Mouse (Mus musculus) T-helper 17 cell (primary cell): ENCODE measurements around the gene Ufsp1.

ENCODE experiments used
- in situ Hi-C, 2 experiments: fragments of 300-600 bp; cut with MboI, MseI; formaldehyde crosslinking; loops; 1 replicate in 1 of 2; 2 replicates in 1 of 2; pipeline ENCODE4 v1.15.1; 2025; ENCODE audit warnings: high pct_unique_total_duplicates in 2 of 2

Gene Ufsp1

DNA sequence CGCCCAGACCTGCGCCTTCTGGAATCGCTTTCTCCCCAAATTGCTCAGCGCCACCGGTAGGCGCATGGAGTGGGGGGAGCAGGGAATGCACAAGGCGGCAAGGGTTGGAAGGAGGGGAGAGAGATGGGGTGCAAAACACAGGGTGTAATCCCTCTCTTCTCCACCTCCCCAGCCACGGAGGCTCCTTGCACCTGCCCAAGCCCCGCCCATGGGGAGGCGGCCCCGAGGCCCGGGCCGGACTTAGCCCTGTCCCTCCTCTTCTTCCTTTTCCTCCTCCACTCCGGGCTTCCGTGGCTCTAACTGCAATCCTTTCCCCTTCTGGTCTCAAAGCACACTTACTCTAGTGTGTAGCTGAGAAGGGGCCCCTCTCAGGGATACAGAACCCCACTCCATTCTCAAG is 1.1 kb upstream of the Ufsp1 start:
- in situ Hi-C loops, result loop anchor here in 1 of 2 experiments (10.0 to 25.0 kb wide), 2 partner anchors 281 to 882 kb away; partner anchors contain the start of genes Ap4m1 and Mcm7

DNA sequence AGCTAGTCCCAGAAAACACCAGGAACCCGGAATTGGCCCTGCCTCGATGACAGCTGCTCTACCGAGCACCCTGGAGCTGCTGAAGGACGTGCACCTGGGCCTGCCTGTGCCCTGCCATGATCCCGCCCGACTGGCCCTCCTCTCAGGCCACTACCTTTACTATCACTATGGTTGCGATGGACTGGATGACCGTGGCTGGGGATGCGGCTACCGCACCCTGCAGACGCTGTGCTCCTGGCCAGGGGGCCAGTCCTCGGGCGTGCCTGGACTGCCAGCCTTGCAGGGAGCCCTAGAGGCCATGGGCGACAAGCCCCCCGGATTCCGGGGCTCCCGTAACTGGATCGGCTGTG is 290 bp downstream of the Ufsp1 start:
- in situ Hi-C loops, result loop anchor here (5.0 to 25.0 kb wide), 3 partner anchors 282 to 880 kb away; partner anchors contain the start of genes Ap4m1 (in 1 of the 2) and Mcm7 (in 1 of the 2)

DNA sequence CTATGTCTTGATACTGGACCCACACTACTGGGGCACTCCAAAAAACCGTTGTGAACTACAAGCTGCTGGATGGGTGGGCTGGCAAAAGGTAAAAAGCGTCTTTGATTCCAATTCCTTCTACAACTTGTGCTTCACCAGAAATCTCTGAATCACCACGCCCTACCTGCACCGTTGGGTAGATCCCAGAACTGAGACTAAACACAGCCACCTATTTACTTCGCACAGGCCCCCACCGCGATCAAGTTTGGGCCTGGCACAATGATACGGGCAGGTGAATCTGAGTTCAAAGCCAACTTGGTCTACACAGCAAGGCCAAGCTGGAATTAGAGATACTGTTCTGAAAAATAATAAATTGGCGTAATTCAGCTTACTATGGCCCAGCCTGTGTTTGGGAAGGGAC is 867 bp downstream of the Ufsp1 start:
- in situ Hi-C loops, result loop anchor here (5.0 to 25.0 kb wide), 3 partner anchors 283 to 880 kb away; partner anchors contain the start of genes Ap4m1 (in 1 of the 2) and Mcm7 (in 1 of the 2)

DNA sequence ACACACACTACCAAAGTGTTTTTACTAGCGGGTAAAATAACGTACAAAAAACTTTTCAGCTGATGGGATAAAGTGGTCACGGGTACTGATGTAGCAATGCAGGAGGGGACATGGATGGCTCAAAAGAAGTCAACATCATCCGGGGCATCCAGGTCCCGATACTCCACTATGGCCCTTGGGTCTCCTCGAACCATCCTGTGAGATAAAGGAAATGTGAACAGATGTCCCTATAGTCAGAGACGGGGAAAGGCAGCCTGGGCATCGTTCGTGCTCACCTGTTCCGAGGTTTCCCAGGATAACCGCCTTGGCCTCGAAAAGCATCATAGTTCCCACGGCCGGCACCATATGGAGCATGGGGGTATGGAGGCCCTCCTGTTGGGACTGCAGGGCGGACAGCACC is 1.3 kb downstream of the Ufsp1 start:
- in situ Hi-C loops, result loop anchor here (5.0 to 25.0 kb wide), 3 partner anchors 283 to 879 kb away; partner anchors contain the start of genes Ap4m1 (in 1 of the 2) and Mcm7 (in 1 of the 2)

DNA sequence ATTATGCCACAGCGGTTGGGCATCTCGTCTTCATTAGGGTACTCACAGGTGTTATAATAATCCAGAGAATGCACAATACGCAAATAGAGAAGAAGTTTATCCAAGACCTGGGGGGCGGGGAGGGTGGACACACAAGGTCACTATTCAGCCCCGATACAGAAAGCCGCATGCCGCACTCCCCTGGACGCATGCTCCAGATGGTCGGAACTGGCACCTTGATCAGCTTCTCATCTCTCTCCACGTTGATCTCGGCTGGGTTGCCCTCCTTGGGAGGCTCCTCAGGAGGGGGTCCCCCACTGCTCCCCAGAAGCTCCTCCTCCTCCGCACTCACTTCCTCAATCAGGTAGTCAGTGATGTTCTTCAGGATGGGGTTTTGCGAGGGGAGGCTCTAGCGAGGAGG is 2.7 kb downstream of the Ufsp1 start:
- in situ Hi-C loops, result loop anchor here (5.0 to 25.0 kb wide), 3 partner anchors 285 to 878 kb away; partner anchors contain the start of genes Ap4m1 (in 1 of the 2) and Mcm7 (in 1 of the 2)

DNA sequence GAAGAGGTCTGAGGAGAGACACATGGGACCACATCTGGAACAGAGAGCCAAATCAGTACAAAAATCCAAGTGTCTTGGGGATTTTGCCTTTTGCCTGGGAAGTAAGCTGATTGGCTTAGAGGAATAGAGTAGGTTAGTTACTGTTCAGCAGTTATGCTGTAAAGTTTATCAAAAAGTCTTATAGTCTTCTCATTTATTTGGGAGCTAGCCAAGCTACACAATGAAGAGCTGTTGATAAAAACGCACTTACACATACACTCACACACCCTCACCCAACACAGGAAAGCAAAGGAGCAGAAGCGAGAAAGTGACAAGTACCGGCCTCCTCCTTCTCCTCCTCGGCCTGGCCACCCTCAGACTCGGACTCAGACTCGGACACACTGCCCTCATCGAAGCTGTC is 4.8 kb downstream of the Ufsp1 start:
- in situ Hi-C loops, result loop anchor here (5.0 to 25.0 kb wide), 3 partner anchors 287 to 876 kb away; partner anchors contain the start of genes Ap4m1 (in 1 of the 2) and Mcm7 (in 1 of the 2)

DNA sequence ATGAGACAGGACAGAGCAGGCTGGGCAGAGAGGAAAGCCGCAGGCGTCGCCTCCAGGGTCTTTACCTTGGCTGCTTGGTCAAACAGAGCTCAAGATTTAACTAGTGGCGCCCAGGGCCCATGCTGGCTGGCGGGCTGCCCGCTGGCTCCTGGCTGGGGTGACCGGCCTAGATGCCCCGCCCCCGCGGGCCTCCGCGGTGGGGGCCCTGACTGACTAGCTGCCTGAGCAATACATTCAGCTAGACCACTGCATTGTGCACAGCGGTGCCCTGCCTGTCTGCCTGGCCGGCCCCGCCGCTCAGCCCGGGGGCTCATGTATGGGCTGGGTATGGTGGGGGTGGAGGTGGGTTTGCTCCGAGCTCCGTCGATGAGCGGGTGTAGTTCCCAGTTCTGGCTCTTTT is 6.8 kb downstream of the Ufsp1 start:
- in situ Hi-C loops, result loop anchor here in 1 of 2 experiments (25.0 kb wide), 1 partner anchor 1339 kb away; the partner anchor contains the start of gene Ssc4d

DNA sequence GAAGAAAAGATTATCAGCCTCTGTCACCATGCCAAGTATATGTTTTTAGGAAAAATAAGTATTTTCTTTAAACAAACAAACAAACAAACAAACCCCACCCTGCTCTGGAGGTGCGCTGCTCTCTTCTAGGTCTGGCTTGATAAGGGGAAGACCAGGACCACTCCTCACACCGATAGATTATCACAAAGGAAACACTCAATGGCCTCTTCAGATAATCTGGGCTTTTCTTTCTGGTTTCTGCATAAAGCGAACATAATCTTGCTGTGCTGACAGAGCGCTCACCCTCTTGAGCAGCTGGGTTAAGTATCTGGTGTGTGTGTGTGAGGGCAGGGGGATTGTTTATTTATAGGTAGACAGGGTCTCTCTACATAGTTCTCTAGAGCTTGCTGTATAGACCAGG is 9.2 kb downstream of the Ufsp1 start:
- in situ Hi-C loops, result loop anchor here in 1 of 2 experiments (25.0 kb wide), 1 partner anchor 1341 kb away; the partner anchor contains the start of gene Ssc4d

DNA sequence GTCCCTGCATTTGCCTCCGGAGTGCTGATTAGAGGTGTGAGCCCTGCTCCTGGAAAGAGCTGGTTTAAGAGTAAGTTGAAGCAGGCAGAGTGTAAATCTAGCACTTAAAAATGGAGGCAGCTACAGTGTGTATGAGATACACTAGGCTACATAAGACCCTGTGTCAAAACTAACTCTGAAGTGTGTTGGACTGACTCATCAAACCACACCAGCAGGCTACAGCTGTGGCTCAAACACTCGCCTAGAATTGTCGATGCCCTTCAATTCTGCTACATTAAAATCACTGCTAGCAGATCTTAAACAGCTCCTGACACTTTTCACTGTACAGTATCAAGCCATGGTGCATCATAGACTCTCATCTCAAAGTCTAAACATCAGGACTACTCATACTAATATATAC is 9.7 kb downstream of the Ufsp1 start:
- in situ Hi-C loops, result loop anchor here in 1 of 2 experiments (25.0 kb wide), 1 partner anchor 1342 kb away; the partner anchor contains the start of gene Ssc4d

DNA sequence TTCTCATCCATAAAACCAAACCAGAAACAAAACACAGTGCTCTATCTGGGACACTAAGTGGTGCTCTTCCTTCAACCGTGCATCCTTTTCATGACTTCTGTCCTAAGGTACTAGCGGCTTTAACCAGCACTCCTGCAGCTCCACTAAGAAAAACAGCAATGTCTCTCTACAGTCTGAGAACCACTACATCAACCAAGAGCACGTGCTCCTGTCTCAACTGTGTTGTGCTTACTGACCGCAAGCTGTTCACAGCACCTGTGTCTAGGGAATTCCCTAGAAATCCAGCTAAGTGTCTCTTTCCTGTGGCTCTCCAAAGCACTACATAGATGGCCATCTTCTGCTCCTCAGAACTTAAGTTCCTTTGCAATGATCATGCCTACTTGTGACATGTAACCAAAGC is 10.4 kb downstream of the Ufsp1 start:
- in situ Hi-C loops, result loop anchor here in 1 of 2 experiments (25.0 kb wide), 1 partner anchor 1343 kb away; the partner anchor contains the start of gene Ssc4d

DNA sequence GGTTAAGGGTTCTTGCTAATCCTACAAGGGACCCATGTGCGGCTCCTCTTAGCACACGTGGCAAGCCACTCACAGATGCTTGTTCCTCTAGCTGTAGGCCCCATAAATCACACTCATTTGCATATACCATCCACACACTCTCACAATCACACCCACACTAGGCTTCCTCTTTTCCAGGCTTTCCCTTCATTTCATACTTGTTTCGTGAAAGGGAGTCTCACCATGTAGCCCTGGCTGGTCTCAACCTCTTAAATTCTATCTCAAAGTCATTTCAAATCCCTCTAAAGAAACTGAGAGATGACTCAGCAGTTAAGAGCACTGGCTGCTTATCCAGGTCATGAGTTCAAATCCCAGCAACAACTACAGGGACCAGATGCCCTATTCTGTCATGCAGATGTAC is 11.4 kb downstream of the Ufsp1 start:
- in situ Hi-C loops, result loop anchor here in 1 of 2 experiments (25.0 kb wide), 1 partner anchor 1344 kb away; the partner anchor contains the start of gene Ssc4d

DNA sequence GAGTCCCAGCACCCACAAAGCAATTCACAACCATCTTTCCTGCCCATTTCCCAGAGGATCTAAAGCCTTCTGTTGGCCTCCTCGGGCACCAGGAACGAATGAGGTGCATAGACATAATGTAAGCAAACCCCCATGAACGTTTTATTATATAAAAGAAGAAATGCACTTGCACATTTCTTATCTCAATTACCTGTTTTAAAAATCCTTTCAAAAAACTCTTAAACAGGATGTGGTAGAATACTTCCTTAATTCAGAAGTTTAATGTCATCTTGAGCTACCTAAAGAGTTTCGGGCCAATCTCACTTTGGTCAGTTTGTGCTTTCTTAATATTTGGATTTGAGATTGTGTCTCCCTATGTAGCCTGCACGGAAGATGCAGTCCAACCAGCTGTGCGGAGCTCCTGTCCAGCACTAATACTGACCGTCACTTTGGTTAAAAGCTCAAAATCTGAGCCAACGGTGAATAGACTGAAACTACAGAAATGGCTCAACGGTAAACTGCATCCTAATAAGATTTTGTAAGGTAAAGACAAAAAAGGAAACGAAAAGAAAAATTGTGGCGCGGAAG is 12.1 kb downstream of the Ufsp1 start:
- in situ Hi-C loops, result loop anchor here in 1 of 2 experiments (25.0 kb wide), 1 partner anchor 1344 kb away; the partner anchor contains the start of gene Ssc4d

DNA sequence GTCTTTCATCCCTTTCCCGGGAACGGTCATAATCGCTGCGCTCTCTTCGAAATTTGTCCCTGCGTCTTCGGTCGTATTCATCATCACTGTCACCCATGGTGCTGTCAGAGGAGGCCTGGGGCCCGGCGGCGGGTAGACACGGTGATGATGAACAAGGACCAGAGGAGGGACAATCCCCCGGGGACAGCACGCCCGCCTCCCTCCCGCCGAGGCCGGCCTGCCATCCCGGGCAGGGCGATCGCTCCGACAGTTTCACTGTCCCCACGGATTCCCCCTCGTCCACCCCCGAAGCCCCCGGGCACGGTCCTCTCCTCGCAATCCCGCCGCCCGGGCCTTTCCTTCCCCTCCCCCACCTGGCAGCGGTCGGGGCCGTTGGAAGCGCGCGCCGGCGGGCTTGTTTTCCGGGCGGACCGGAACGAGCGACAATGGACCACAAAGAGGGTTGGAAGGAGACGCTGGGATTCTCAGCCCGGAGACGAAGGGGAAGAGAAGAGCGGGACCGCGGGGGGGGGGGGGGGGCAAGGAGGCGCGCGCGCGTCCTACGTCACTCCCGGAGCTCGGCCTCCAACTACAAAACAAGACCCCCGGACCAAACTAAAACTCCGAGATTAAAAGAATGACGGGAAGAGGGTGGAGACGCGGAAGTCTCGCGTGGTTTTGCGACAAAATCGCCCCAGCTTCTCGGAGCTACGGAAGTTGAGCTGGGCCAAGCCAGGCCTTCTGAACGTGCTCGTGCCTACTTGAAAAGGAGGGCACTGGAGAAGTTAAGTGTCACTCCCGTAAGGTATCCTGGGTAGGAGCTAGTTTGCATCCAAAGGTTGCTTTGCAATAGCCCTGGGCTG is 12.9 kb downstream of the Ufsp1 start, which contains the start of gene Srrt:
Srrt (minus strand) TSS at position 604 of the 842 bp plus-strand sequence.
- in situ Hi-C loops, result loop anchor here in 1 of 2 experiments (25.0 kb wide), 1 partner anchor 1345 kb away; the partner anchor contains the start of gene Ssc4d

DNA sequence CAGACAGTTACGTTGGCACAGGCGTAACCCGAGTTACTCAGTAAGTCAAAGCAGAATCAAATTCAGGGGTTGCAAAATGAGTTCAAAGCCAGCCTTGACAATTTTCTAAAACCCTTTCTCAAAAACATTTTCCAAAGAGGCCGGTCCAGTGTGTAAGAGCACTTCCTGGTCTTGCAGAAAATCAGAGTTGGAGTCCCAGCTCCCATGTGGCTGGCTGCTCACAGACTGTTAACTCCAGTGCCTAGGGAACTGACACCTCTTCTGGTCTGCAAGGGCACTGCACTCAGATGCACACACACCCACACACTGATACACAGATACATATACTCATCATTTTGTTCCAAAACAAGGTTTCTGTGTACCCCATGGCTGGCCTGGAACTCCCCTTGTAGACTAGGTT is 13.9 kb downstream of the Ufsp1 start:
- in situ Hi-C loops, result loop anchor here in 1 of 2 experiments (25.0 kb wide), 1 partner anchor 1346 kb away; the partner anchor contains the start of gene Ssc4d

DNA sequence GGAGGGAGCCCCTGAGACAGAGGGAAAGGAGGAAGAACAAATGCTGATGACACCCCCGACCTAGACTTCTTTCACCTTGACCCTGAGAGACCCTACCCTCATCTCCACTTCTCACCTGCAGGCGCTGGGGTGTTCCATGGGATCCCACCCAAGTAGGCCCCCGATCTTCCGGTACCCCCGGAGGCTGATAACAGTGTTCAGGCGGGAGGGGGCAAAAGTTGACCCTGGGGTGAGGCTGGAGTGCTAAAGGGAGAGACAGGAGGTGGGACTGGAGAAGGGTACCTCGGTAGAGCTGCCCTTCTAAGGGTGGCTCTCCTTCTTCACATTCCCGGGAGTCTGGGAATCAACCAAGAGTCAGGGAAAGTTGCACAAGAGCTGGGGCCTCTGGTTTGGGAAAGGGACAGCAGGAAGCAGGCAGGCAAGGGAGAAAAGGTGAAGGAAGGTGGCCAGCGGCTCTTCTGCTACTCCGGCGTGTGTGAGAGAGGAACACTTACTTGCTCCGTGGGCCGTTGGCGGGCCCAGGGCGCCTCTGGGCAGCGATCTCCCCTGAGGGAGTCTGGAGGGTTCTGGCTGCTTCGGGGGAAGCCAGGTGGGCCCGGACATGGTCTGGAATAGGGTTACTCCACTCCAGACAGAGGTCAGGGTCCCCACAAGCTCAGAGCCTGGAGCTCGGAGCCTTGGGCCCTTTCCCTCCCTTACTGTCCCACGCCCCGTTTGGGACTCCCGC is 19.2 kb downstream of the Ufsp1 start:
- in situ Hi-C loops, result loop anchor here in 1 of 2 experiments (25.0 kb wide), 1 partner anchor 1351 kb away; the partner anchor contains the start of gene Ssc4d

DNA sequence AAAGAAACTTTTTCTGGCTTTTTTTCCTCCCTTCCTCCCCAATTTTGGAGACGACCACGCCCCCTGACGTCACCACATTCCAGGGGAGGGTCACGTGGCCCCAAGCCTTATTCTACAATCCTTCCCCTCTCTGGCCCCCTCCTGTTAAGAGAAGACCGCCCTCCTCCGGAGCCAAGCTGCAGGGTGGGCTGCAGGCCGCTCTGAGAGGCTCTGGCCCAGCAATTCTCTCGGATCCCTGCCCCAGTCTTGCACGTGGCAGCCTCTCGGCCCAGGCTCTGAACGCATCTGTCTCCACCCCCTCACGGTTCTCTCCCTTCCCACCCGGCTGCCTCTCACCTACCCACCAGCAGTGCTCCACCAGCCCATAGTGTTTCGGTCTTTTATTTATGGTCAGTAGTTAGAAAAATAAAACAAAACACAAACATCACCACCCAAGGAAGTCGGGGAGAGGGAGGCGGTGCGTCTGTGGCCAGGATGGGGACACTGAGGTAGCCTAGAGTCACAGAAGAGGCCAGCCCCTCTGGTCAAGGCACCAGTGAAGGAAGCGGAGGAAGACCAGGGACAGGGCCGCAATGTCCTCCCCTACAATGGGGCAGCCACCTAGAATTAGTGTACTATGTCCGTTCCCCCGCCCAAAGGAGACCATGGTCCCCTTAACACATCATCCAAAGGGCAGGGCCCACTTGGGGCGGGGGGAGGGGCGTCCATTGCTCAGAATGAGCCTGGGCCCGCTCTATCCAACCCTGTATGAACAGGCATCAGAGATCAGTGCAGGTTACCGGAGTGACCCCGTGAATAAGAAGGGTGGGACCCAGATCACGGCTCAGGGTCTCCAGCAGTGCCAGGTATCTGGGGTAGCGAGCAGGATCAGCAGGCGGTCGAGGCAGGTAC is 20.0 kb downstream of the Ufsp1 start, which contains the start of gene Trip6:
Trip6 (minus strand) TSS at position 212 of the 891 bp plus-strand sequence.
- in situ Hi-C loops, result loop anchor here in 1 of 2 experiments (25.0 kb wide), 1 partner anchor 1352 kb away; the partner anchor contains the start of gene Ssc4d

DNA sequence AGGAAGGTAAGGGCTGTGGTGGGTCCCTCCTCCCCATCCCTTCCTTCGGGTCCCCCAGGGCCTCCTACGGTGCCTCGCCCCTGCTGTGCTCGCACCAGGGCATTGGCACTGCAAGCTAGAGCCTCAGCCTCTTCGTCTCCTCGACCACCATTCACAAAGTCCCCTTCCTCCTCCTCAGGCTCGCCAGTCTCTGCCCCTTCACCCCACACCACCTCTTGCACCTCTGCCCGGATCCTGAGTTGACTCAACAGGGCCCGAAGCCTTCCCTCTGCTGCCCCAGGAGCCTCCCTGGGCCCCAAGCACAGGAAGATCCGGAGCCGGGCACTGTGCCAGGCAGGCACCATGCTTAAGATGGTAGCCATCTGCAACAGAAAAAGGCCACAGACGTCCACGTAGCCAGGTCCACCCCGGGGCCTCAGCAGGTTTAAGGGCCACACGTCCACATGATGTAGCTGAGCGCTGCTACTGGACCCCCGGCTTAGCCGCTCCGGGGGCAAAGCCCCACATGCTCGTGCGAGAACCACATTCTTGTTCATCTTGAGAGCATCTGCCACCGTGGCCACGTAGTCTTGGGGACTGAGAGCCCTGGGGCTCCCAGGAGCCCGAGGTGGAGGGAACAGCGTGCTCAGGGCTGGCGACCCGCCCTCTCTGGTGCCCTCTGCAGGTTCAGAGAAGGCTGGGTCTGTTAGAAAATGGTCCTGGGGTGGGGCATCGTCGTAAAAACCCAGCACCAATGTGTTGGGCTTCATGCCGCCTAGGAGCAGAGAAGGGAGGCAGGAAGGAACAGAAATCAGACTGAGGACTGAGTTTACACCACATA is 20.9 kb downstream of the Ufsp1 start:
- in situ Hi-C loops, result loop anchor here in 1 of 2 experiments (25.0 kb wide), 1 partner anchor 1353 kb away; the partner anchor contains the start of gene Ssc4d

DNA sequence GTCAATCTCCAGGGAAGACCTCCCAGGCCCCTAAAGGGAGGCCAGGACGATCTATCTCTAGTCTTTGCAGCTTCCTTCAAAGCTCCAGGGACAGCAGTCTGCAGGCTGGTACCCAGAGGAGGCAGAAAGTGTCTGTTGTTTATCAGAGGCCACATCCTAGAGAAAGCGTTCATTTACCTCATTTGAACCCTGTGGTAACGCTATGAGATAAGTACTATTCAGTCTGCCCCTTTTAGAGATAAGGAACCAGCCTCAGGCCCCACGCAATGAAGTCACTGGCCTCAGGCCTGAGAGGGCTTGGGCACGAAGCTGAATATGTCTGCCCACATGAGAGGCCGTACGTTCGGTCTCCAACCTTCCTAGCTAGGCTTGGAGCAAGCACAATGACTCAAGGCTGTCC is 22.9 kb downstream of the Ufsp1 start:
- in situ Hi-C loops, result loop anchor here in 1 of 2 experiments (25.0 kb wide), 1 partner anchor 1355 kb away; the partner anchor contains the start of gene Ssc4d
